Mouse (Mus musculus) MEL (cell line): ENCODE measurements around the gene Pxt1.

ENCODE experiments used
- CTCF ChIP-seq, 3 experiments: IDR thresholded peaks in 2 of 3; conservative IDR thresholded peaks in 1 of 3; 2 replicates each; pipeline ENCODE4 v1.5.1; 2011 to 2012; ENCODE audit warnings: low read length in 3 of 3, low read depth in 2 of 3, mild to moderate bottlenecking in 2 of 3, improper control_type of control experiment in 1 of 3, inconsistent platforms in 1 of 3, mixed read lengths in 1 of 3, moderate library complexity in 1 of 3; ENCODE audit not compliant: control insufficient read depth in 1 of 3, insufficient read depth in 1 of 3, poor library complexity in 1 of 3, severe bottlenecking in 1 of 3
- NELFE ChIP-seq: IDR thresholded peaks from 2 replicates; pipeline ENCODE4 v1.6.1; 2011; ENCODE audit warnings: low read depth, low read length, improper control_type of control experiment
- TBP ChIP-seq: IDR thresholded peaks from 2 replicates; pipeline ENCODE4 v1.8.0; 2011; ENCODE audit warnings: low read depth, low read length, improper control_type of control experiment

DNA sequence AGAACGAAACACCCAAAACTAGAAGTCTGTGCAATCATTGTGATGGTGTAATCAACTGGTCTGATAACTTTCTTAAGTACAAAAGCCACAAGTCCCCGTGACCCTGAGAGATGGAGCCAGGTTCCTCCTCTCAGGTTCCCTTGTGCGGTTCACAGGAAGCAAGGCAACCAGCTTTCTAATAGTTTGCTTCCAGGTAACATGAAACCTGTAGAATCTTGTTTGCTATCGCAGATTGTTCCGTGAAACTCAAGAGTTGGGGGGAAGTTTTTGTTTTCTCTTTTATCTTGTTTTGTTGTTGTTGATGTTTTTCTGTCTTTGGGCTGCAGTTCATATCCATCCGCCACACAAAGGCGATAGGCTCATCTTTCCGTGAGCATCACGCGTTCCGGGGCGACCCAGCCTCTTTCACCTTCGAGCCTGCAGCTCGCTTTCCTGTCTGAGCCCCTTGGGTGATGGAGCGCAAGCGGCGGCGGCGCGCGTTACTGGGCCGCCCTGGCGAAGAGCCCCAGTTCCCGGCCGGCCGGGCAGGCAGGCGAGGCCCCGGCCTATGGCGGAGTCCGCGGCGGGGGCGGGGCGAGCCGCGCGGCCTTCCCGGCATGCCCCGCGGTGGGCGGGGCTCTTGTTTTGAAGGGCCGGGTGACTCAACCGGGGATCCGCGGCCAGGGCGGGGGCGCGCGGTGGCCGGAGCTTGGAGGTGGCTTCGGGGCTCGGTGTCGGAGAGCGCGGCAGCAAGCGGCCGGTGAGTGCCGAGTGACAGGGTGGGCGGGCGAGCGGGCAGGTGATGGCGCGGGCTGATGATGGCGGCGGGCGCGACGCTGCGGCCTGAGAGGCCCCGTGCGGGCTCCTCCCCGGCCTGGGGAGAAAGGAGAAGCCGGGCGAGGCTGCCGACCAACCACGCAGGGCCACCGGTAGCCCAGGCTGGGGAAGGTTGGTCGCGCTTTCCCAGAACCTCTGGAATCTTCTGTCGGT lies 8.5 kb upstream of the Pxt1 start, which contains the start of gene Kctd20:
- TF ChIP-seq CTCF (IDR thresholded peaks at IDR 0.05 in 2 of 3, conservative IDR thresholded peaks at IDR 0.05 in 1 of 3; ENCODE audit: control insufficient read depth in 1 of 3, insufficient read depth in 1 of 3, low read depth in 2 of 3, low read length in 3 of 3, poor library complexity in 1 of 3, severe bottlenecking in 1 of 3) (no peak), TBP (peak; percentile 63), NELFE (peak; percentile 88)
